Mouse (Mus musculus) neural tube, embryonic 11.5 days (tissue): ENCODE measurements around the gene Sf3b2. TPM values are rescaled to one million over a fixed set of nuclear protein-coding genes. Genes with fewer than 3 reads are reported as not detected.

Source experiments
- ATAC-seq: fragments of 200-750 bp; cut with Nextera tagmentation; 2 replicates; pipeline ENCODE4 v1.8.0; 2017; ENCODE audit warnings: moderate number of reproducible peaks, mild to moderate bottlenecking, moderate TSS enrichment, moderate library complexity; ENCODE audit not compliant: insufficient read depth, low FRiP score, low TSS enrichment
- DNase-seq: peaks from one replicate; pipeline ENCODE4 v3.0.0-alpha.2; 2015; ENCODE audit warnings: low spot score
- H3K27ac ChIP-seq: fragments of 300-500 bp; sonication (generic); 2 replicates; pipeline ENCODE4 v1.5.1; 2014; ENCODE audit warnings: low read depth, mild to moderate bottlenecking, low read length
- H3K27me3 ChIP-seq: fragments of 300-500 bp; sonication (generic); 2 replicates; pipeline ENCODE4 v1.6.1; 2014; ENCODE audit warnings: mild to moderate bottlenecking, low read length, mixed read lengths; ENCODE audit not compliant: control insufficient read depth, insufficient read depth
- H3K36me3 ChIP-seq: fragments of 300-500 bp; sonication (generic); 2 replicates; pipeline ENCODE4 v1.6.1; 2014; ENCODE audit warnings: mild to moderate bottlenecking, low read length, moderate library complexity, mixed read lengths; ENCODE audit not compliant: control insufficient read depth, insufficient read depth
- H3K4me1 ChIP-seq: fragments of 300-500 bp; sonication (generic); 2 replicates; pipeline ENCODE4 v1.6.1; 2014; ENCODE audit warnings: low read length, mixed read lengths; ENCODE audit not compliant: control insufficient read depth, insufficient read depth
- H3K4me2 ChIP-seq: fragments of 300-500 bp; sonication (generic); 2 replicates; pipeline ENCODE4 v1.6.1; 2014; ENCODE audit warnings: low read depth, mild to moderate bottlenecking, moderate library complexity
- H3K4me3 ChIP-seq: fragments of 300-500 bp; sonication (generic); 2 replicates; pipeline ENCODE4 v1.5.1; 2014; ENCODE audit warnings: low read depth, low read length
- H3K9ac ChIP-seq: fragments of 300-500 bp; sonication (generic); 2 replicates; pipeline ENCODE4 v1.6.1; 2014; ENCODE audit warnings: mild to moderate bottlenecking, low read length
- H3K9me3 ChIP-seq: fragments of 300-500 bp; sonication (generic); 2 replicates; pipeline ENCODE4 v1.6.1; 2016; ENCODE audit warnings: low read length; ENCODE audit not compliant: control insufficient read depth
- WGBS: fragments of 180-500 bp; shearing (Covaris S2); extraction: QIAGEN DNeasy Blood & Tissue Kit; methylation state at CpG from one replicate; pipeline ENCODE4 v1.1.7; 2014; 5-methylcytosine and 5-hydroxymethylcytosine counted together
- polyA plus RNA-seq: library from polyadenylated mRNA; unstranded; fragments of >200 nt; fragmentation: Nextera tagmentation; extraction: Ambion mirVana; gene quantifications from 2 replicates; pipeline ENCODE4 v1.2.1, GENCODE M21; 2014

Sf3b2 gene
- 405 and 416 TPM in 2 replicates for polyA plus RNA-seq

GRCm38 (mm10) chr19:5294972-5295735 is at the start of gene Sf3b2:
Gene Sf3b2 (minus strand): TSS chr19:5295455.
- peak; percentile 97 for DNase-seq
- Histone ChIP-seq H3K4me2 (peak within 1 kb of the TSS; percentile 54), H3K27me3 (no peaks in the 10 kb centered on the region), H3K4me3 (peak within 1 kb of the TSS; percentile 87), H3K27ac (peak within 1 kb of the TSS; percentile 66), H3K4me1 (peaks cover 8% of the 10 kb centered on the region; the same call in 1 of the 2 replicates), H3K36me3 (peaks cover 11% of the 10 kb centered on the region), H3K9me3 (no peaks in the 10 kb centered on the region), H3K9ac (peak within 1 kb of the TSS; percentile 89)
- WGBS = under 1% methylated on average over 46 of the region's 46 CpGs
- ATAC-seq = peak; percentile 95

- no peak overlapping the region for H3K27ac ChIP-seq
- no peaks in the 10 kb centered on the region for H3K4me1 ChIP-seq
- WGBS = 89% methylated on average over 7 of the region's 7 CpGs
- H3K9ac ChIP-seq = no peak overlapping the region
- H3K4me3 ChIP-seq = no peak overlapping the region
- H3K4me2 ChIP-seq = no peak overlapping the region
- DNase-seq = no peak
- no peaks in the 10 kb centered on the region for H3K27me3 ChIP-seq
- H3K36me3 ChIP-seq = no peaks in the 10 kb centered on the region
- no peak for ATAC-seq
- no peaks in the 10 kb centered on the region for H3K9me3 ChIP-seq
Observed at GRCm38 (mm10) chr19:5341360-5341759, 46.1 kb upstream of the Sf3b2 start.

GRCm38 (mm10) chr19:5337975-5338374 is 42.7 kb upstream of the Sf3b2 start:
- WGBS = 22% methylated on average over 5 of the region's 5 CpGs
- Histone ChIP-seq H3K27me3 (no peaks in the 10 kb centered on the region), H3K27ac (no peak overlapping the region), H3K9ac (no peak overlapping the region), H3K4me2 (no peak overlapping the region), H3K4me1 (no peaks in the 10 kb centered on the region), H3K9me3 (no peaks in the 10 kb centered on the region), H3K4me3 (no peak overlapping the region), H3K36me3 (no peaks in the 10 kb centered on the region)
- ATAC-seq (no peak), DNase-seq (peak; percentile 70)

GRCm38 (mm10) chr19:5335441-5335840 is 40.2 kb upstream of the Sf3b2 start, which contains the start of gene Catsper1:
Gene Catsper1 (plus strand): TSS chr19:5335741.
- no peak within 1 kb of the TSS for H3K27ac ChIP-seq
- no peak within 1 kb of the TSS for H3K4me2 ChIP-seq
- DNase-seq (no peak), ATAC-seq (no peak)
- no peak within 1 kb of the TSS for H3K4me3 ChIP-seq
- no peaks in the 10 kb centered on the region for H3K9me3 ChIP-seq
- no peak within 1 kb of the TSS for H3K9ac ChIP-seq
- H3K27me3 ChIP-seq = no peaks in the 10 kb centered on the region
- 92% methylated on average over 6 of the region's 6 CpGs for WGBS
- H3K4me1 ChIP-seq = no peaks in the 10 kb centered on the region
- H3K36me3 ChIP-seq = no peaks in the 10 kb centered on the region

- no peak overlapping the region for H3K9ac ChIP-seq
- WGBS = 76% methylated on average over 5 of the region's 5 CpGs
- DNase-seq = no peak
Observed at GRCm38 (mm10) chr19:5334741-5335140, 39.5 kb upstream of the Sf3b2 start.

GRCm38 (mm10) chr19:5327970-5328369 is 32.7 kb upstream of the Sf3b2 start:
- Histone ChIP-seq H3K36me3 (no peaks in the 10 kb centered on the region), H3K27me3 (no peaks in the 10 kb centered on the region), H3K4me2 (no peak overlapping the region), H3K9me3 (no peaks in the 10 kb centered on the region), H3K9ac (no peak overlapping the region), H3K27ac (no peak overlapping the region), H3K4me1 (no peaks in the 10 kb centered on the region), H3K4me3 (no peak overlapping the region)
- DNase-seq (no peak), ATAC-seq (no peak)
- WGBS = 81% methylated on average over 19 of the region's 19 CpGs

More at GRCm38 (mm10) chr19:5334741-5335140, 39.5 kb upstream of the Sf3b2 start:
- no peak overlapping the region for H3K4me2 ChIP-seq
- H3K36me3 ChIP-seq = no peaks in the 10 kb centered on the region
- no peaks in the 10 kb centered on the region for H3K27me3 ChIP-seq
- no peak overlapping the region for H3K27ac ChIP-seq
- no peaks in the 10 kb centered on the region for H3K4me1 ChIP-seq
- ATAC-seq = no peak
- H3K9me3 ChIP-seq = no peaks in the 10 kb centered on the region
- no peak overlapping the region for H3K4me3 ChIP-seq

GRCm38 (mm10) chr19:5323801-5324200 is 28.5 kb upstream of the Sf3b2 start:
- no peaks in the 10 kb centered on the region for H3K27me3 ChIP-seq
- no peaks in the 10 kb centered on the region for H3K36me3 ChIP-seq
- H3K4me2 ChIP-seq = no peak overlapping the region
- 60% methylated on average over 17 of the region's 17 CpGs for WGBS
- H3K4me1 ChIP-seq = no peaks in the 10 kb centered on the region
- DNase-seq (no peak), ATAC-seq (no peak)
- H3K9me3 ChIP-seq = no peaks in the 10 kb centered on the region
- H3K9ac ChIP-seq = no peak overlapping the region
- H3K27ac ChIP-seq = no peak overlapping the region
- no peak overlapping the region for H3K4me3 ChIP-seq

GRCm38 (mm10) chr19:5313189-5313588 is 17.9 kb upstream of the Sf3b2 start:
- Histone ChIP-seq H3K4me1 (no peaks in the 10 kb centered on the region), H3K4me2 (no peak overlapping the region), H3K27ac (no peak overlapping the region), H3K9ac (no peak overlapping the region), H3K9me3 (0 out of 2 replicates have a peak, but pooled peaks cover 2% of the 10 kb centered on the region), H3K4me3 (no peak overlapping the region), H3K36me3 (no peaks in the 10 kb centered on the region), H3K27me3 (no peaks in the 10 kb centered on the region)
- DNase-seq = no peak
- WGBS = 93% methylated on average over 8 of the region's 8 CpGs
- no peak for ATAC-seq

GRCm38 (mm10) chr19:5309025-5309424 is 13.8 kb upstream of the Sf3b2 start:
- Histone ChIP-seq H3K4me3 (no peak overlapping the region), H3K27me3 (no peaks in the 10 kb centered on the region), H3K4me2 (no peak overlapping the region), H3K36me3 (peaks cover 8% of the 10 kb centered on the region; the same call in 1 of the 2 replicates), H3K27ac (no peak overlapping the region), H3K9me3 (no peaks in the 10 kb centered on the region), H3K4me1 (no peaks in the 10 kb centered on the region), H3K9ac (no peak overlapping the region)
- 82% methylated on average over 7 of the region's 7 CpGs for WGBS
- no peak for ATAC-seq
- no peak for DNase-seq
